Comparison of ENCODE assay signal across 9 mouse cellular contexts in genomic region chr7:28955295-28955897, GRCm38 (mm10). TPM values are rescaled to one million over a fixed set of nuclear protein-coding genes. Genes with fewer than 3 reads are reported as not detected.
A peak's percentile ranks its signal among the peaks of the same experiment; 100 is the strongest.
DNase-seq lines count a peak whose midpoint lies in the region; ATAC-seq and TF ChIP-seq lines count a peak whose summit lies in the region.
"Had no signal": no experiment of that assay in that cellular context is flagged by ENCODE, and none has a peak within 500 bp of the region (broad histone marks: within the 10 kb centered on the region; RNA-seq: fewer than 3 reads in every experiment).

No protein-coding gene starts in this region.

- WGBS in hindbrain, embryonic 12.5 days, result 70% methylated on average over 5 of the region's 5 CpGs
- WGBS in hindbrain, embryonic 11.5 days, result 72% methylated on average over 5 of the region's 5 CpGs
- WGBS in limb, embryonic 10.5 days, result 84% methylated on average over 5 of the region's 5 CpGs

- H3K27ac ChIP-seq in hindbrain, embryonic 12.5 days, result peak overlapping the region; percentile 53; the same call in 1 of the 2 replicates
- H3K27ac ChIP-seq in hindbrain, embryonic 11.5 days (ENCODE audit: low read depth, low read length), result no peak overlapping the region
- 0 out of 2 replicates have a peak overlapping the region, but pooled peaks have one; percentile 6 for H3K27ac ChIP-seq in limb, embryonic 10.5 days

- TF ChIP-seq POLR2A in brain, embryonic 14.5 days (IDR thresholded peaks at IDR 0.05; ENCODE audit: borderline replicate concordance, extremely low read depth, insufficient read depth, insufficient read length, poor library complexity, severe bottlenecking), result no peak

- H3K4me2 ChIP-seq in hindbrain, embryonic 12.5 days (replicated peaks), result no peak overlapping the region
- H3K4me2 ChIP-seq in hindbrain, embryonic 11.5 days (replicated peaks; ENCODE audit: low read depth, low read length), result no peak overlapping the region

- H3K4me3 ChIP-seq in hindbrain, embryonic 12.5 days, result no peak overlapping the region
- H3K4me3 ChIP-seq in hindbrain, embryonic 11.5 days (ENCODE audit: low read depth, low read length), result no peak overlapping the region
- no peak overlapping the region for H3K4me3 ChIP-seq in limb, embryonic 10.5 days

- ATAC-seq in hindbrain, embryonic 12.5 days (ENCODE audit: low FRiP score), result no peak
- ATAC-seq in hindbrain, embryonic 11.5 days (ENCODE audit: low FRiP score), result no peak
- no peak for ATAC-seq in megakaryocyte-erythroid progenitor cell, adult 5-6 weeks (replicated peaks; ENCODE audit: low FRiP score, low TSS enrichment, poor library complexity, severe bottlenecking)
- ATAC-seq in activated CD4-positive, CD25-positive, alpha-beta regulatory T cell, adult 4 months, result no peak

- no peak overlapping the region for H3K9ac ChIP-seq in hindbrain, embryonic 12.5 days
- H3K9ac ChIP-seq in hindbrain, embryonic 11.5 days (ENCODE audit: low read depth, low read length), result no peak overlapping the region

- intact Hi-C loops in left cerebral cortex, postnatal 36 days (cut with DNase I), result no loop called here

- TF ChIP-seq CTCF in brain, embryonic 14.5 days (IDR thresholded peaks at IDR 0.05; ENCODE audit: borderline replicate concordance, extremely low read depth, insufficient read depth, insufficient read length), result no peak

- H3K27me3 ChIP-seq in hindbrain, embryonic 12.5 days, result no peaks in the 10 kb centered on the region
- H3K27me3 ChIP-seq in hindbrain, embryonic 11.5 days (ENCODE audit: control insufficient read depth, insufficient read depth, low read length), result no peaks in the 10 kb centered on the region
- H3K27me3 ChIP-seq in limb, embryonic 10.5 days (ENCODE audit: low read depth, poor library complexity, severe bottlenecking), result no peaks in the 10 kb centered on the region

- H3K36me3 ChIP-seq in hindbrain, embryonic 12.5 days, result no peaks in the 10 kb centered on the region
- H3K36me3 ChIP-seq in hindbrain, embryonic 11.5 days (ENCODE audit: control insufficient read depth, insufficient read depth, low read length), result no peaks in the 10 kb centered on the region
- peaks cover 48% of the 10 kb centered on the region for H3K36me3 ChIP-seq in limb, embryonic 10.5 days

- H3K9me3 ChIP-seq in hindbrain, embryonic 12.5 days (replicated peaks), result no peaks in the 10 kb centered on the region
- no peaks in the 10 kb centered on the region for H3K9me3 ChIP-seq in hindbrain, embryonic 11.5 days (ENCODE audit: control insufficient read depth, low read length)
- H3K9me3 ChIP-seq in limb, embryonic 10.5 days (replicated peaks), result no peaks in the 10 kb centered on the region

- H3K4me1 ChIP-seq in hindbrain, embryonic 12.5 days, result peaks cover 59% of the 10 kb centered on the region
- H3K4me1 ChIP-seq in hindbrain, embryonic 11.5 days (replicated peaks; ENCODE audit: control insufficient read depth, insufficient read depth, low read length), result peaks cover 8% of the 10 kb centered on the region
- peaks cover 83% of the 10 kb centered on the region for H3K4me1 ChIP-seq in limb, embryonic 10.5 days

- DNase-seq in hindbrain, embryonic 11.5 days (ENCODE audit: low spot score), result no peak
- peak; percentile 63 for DNase-seq in 3T3-L1 (ENCODE audit: low read depth, low spot score)
- DNase-seq in brain, embryonic 14.5 days (ENCODE audit: low read depth), result peak; percentile 75
- no peak for DNase-seq in limb, embryonic 10.5 days (ENCODE audit: low spot score)
- no peak for DNase-seq in left cerebral cortex, postnatal 36 days (ENCODE audit: low spot score in 2 of 2)
- DNase-seq: cerebellum, adult 18-20 months had no signal

RNA-seq across cellular contexts. Expression of gene Actn4, which starts 6.7 kb away (rescaled TPM):
- 194 and 200 TPM in 2 replicates for polyA plus RNA-seq in hindbrain, embryonic 12.5 days (2016; fragmentation: Nextera tagmentation; extraction: Ambion mirVana)
- 134 and 157 TPM in 2 replicates for polyA plus RNA-seq in hindbrain, embryonic 11.5 days (2014; fragmentation: Nextera tagmentation; extraction: Ambion mirVana)
- polyA plus RNA-seq in brain, embryonic 14.5 days (2012; rRNA removed), result 134 and 173 TPM in 2 replicates
- 253 and 285 TPM in 2 replicates for polyA plus RNA-seq in limb, embryonic 10.5 days (2016; fragmentation: Nextera tagmentation; extraction: Ambion mirVana)
- 93.1 and 106 TPM in 2 replicates for total RNA-seq in megakaryocyte-erythroid progenitor cell, adult 5-6 weeks (2014; fragmentation: Nextera tagmentation)
- total RNA-seq in megakaryocyte-erythroid progenitor cell, adult 5-6 weeks (2017), result 41.1 and 51.7 TPM in 2 replicates
- polyA plus RNA-seq in activated CD4-positive, CD25-positive, alpha-beta regulatory T cell, adult 4 months (2017; shearing (Covaris generic)), result 100 to 1,000 TPM in 1 of 2 experiments, 10 to 100 TPM in 1; 84.6 to 128 TPM
- total RNA-seq in left cerebral cortex, postnatal 36 days (2021), result 100 to 1,000 TPM; 180 to 203 TPM

RNA-seq across cellular contexts. Expression of gene Eif3k, which starts 26.3 kb away (rescaled TPM):
- polyA plus RNA-seq in hindbrain, embryonic 12.5 days (2016; fragmentation: Nextera tagmentation; extraction: Ambion mirVana), result 298 and 331 TPM in 2 replicates
- 389 and 409 TPM in 2 replicates for polyA plus RNA-seq in hindbrain, embryonic 11.5 days (2014; fragmentation: Nextera tagmentation; extraction: Ambion mirVana)
- polyA plus RNA-seq in brain, embryonic 14.5 days (2012; rRNA removed), result 411 and 463 TPM in 2 replicates
- polyA plus RNA-seq in limb, embryonic 10.5 days (2016; fragmentation: Nextera tagmentation; extraction: Ambion mirVana), result 446 and 467 TPM in 2 replicates
- total RNA-seq in megakaryocyte-erythroid progenitor cell, adult 5-6 weeks (2014; fragmentation: Nextera tagmentation), result 499 and 586 TPM in 2 replicates
- 360 and 454 TPM in 2 replicates for total RNA-seq in megakaryocyte-erythroid progenitor cell, adult 5-6 weeks (2017)
- polyA plus RNA-seq in activated CD4-positive, CD25-positive, alpha-beta regulatory T cell, adult 4 months (2017; shearing (Covaris generic)), result 100 to 1,000 TPM; 603 to 630 TPM
- 100 to 1,000 TPM; 169 to 194 TPM for total RNA-seq in left cerebral cortex, postnatal 36 days (2021)

RNA-seq across cellular contexts. Expression of gene Map4k1, which starts 26.5 kb away (rescaled TPM):
- polyA plus RNA-seq in hindbrain, embryonic 12.5 days (2016; fragmentation: Nextera tagmentation; extraction: Ambion mirVana), result 4.9 and 5.4 TPM in 2 replicates
- polyA plus RNA-seq in hindbrain, embryonic 11.5 days (2014; fragmentation: Nextera tagmentation; extraction: Ambion mirVana), result 4.3 and 5.0 TPM in 2 replicates
- polyA plus RNA-seq in brain, embryonic 14.5 days (2012; rRNA removed), result 7.8 and 8.2 TPM in 2 replicates
- 18.9 and 19.4 TPM in 2 replicates for polyA plus RNA-seq in limb, embryonic 10.5 days (2016; fragmentation: Nextera tagmentation; extraction: Ambion mirVana)
- 64.1 and 76.8 TPM in 2 replicates for total RNA-seq in megakaryocyte-erythroid progenitor cell, adult 5-6 weeks (2014; fragmentation: Nextera tagmentation)
- 42.6 and 47.9 TPM in 2 replicates for total RNA-seq in megakaryocyte-erythroid progenitor cell, adult 5-6 weeks (2017)
- 100 to 1,000 TPM in 1 of 2 experiments, 10 to 100 TPM in 1; 88.8 to 120 TPM for polyA plus RNA-seq in activated CD4-positive, CD25-positive, alpha-beta regulatory T cell, adult 4 months (2017; shearing (Covaris generic))
- total RNA-seq in left cerebral cortex, postnatal 36 days (2021), result 1 to 10 TPM; 1.6 to 1.9 TPM

Comparison
In these comparisons a context has a peak if more than half of its experiments do, and no peak if none do; other contexts are left out.
1. DNase-seq: peak in 3T3-L1 (single experiment) and brain, embryonic 14.5 days (single experiment); none in hindbrain, embryonic 11.5 days (single experiment), limb, embryonic 10.5 days (single experiment) and left cerebral cortex, postnatal 36 days (0 of 2).